Mouse (Mus musculus): ENCODE data around the gene Drc7. TPM values are rescaled to one million over a fixed set of nuclear protein-coding genes. Genes with fewer than 3 reads are reported as not detected.

Gene Drc7
- polyA plus RNA-seq, 1 experiment from 2014 or later = 0.18 TPM

DNA sequence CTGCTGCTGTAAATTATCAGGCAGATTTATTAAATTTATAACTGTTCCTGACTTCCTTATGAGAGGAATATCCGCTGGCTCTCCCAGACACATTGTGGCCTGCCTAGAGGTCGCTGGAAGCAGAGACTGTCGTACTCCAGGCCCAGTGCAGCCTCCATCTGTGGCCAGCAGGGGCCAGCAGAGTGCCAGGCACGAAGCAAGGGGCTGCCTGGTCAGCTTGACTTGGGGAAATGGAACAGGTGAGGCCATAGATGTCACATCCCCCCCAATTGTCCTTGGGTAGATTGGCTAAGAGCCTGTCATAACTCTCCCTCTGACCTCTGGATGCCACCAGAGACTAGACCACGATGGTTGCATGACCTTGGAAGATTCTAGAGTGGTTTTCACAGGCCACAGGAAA lies 44.1 kb downstream of the Drc7 start:
- Histone ChIP-seq H3K9ac (no peak overlapping the region), H3K36me3 (peaks cover 90% of the 10 kb centered on the region), H3K4me1 (replicated peaks) (no peaks in the 10 kb centered on the region), H3K4me2 (no peak overlapping the region), H3K27me3 (no peaks in the 10 kb centered on the region), H3K4me3 (no peak overlapping the region), H3K27ac (replicated peaks) (no peak overlapping the region), H3K9me3 (no peaks in the 10 kb centered on the region)
- peak; percentile 70; the same call in 1 of the 2 replicates for ATAC-seq (ENCODE audit: low read depth)
- WGBS = 15% methylated on average over 5 of the region's 5 CpGs

DNA sequence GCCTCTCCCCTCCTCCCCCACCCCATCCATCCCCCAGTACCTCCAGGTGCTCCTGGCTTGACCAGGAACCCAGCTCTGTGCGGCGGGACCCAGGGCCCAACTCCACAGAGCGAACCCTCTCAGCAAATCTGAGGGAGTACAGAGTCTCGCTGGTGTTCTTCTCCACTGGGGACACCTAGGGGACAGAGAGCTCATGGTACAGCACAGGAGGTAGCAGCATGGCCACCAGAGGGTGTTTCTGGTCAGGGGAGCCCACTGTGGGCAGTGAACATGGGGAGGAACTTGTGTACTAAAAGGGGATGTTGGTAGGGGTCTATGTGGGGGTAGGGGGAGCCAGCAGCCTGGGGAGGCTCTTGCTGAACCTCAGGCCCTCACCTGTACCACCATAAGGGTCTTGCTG lies 47.1 kb downstream of the Drc7 start:
- no peak overlapping the region for H3K4me3 ChIP-seq
- H3K9me3 ChIP-seq = no peaks in the 10 kb centered on the region
- no peaks in the 10 kb centered on the region for H3K27me3 ChIP-seq
- ATAC-seq (ENCODE audit: low read depth) = no peak
- no peak overlapping the region for H3K27ac ChIP-seq (replicated peaks)
- peaks cover 79% of the 10 kb centered on the region for H3K36me3 ChIP-seq
- no peak overlapping the region for H3K4me2 ChIP-seq
- no peaks in the 10 kb centered on the region for H3K4me1 ChIP-seq (replicated peaks)
- 82% methylated on average over 4 of the region's 4 CpGs for WGBS
- H3K9ac ChIP-seq = no peak overlapping the region

DNA sequence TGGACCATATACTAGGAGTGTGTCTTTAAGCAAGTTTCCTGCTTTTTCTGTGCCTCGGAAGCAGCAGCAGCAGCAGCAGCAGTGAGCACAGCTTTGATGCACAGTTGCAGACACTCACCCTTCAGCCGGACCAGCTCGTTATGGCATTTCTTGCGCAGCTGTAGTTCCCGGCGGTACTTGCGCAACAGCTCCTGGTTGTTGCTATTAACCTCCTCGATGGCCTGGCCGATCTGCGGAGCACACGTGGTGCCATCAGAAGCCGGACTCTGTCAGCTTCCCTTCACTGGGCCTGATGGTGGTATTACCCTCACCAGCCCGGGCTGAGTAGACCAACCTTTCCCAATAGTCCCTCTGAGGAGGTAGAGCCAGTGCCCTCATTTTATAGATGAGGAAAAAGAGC lies 52.4 kb downstream of the Drc7 start:
- Histone ChIP-seq H3K4me1 (replicated peaks) (no peaks in the 10 kb centered on the region; the same call in 1 of the 2 replicates), H3K27me3 (no peaks in the 10 kb centered on the region), H3K36me3 (peaks cover 60% of the 10 kb centered on the region), H3K4me3 (no peak overlapping the region), H3K27ac (replicated peaks) (no peak overlapping the region), H3K4me2 (no peak overlapping the region), H3K9me3 (no peaks in the 10 kb centered on the region), H3K9ac (no peak overlapping the region)
- 93% methylated on average over 13 of the region's 13 CpGs for WGBS
- ATAC-seq (ENCODE audit: low read depth) = no peak

DNA sequence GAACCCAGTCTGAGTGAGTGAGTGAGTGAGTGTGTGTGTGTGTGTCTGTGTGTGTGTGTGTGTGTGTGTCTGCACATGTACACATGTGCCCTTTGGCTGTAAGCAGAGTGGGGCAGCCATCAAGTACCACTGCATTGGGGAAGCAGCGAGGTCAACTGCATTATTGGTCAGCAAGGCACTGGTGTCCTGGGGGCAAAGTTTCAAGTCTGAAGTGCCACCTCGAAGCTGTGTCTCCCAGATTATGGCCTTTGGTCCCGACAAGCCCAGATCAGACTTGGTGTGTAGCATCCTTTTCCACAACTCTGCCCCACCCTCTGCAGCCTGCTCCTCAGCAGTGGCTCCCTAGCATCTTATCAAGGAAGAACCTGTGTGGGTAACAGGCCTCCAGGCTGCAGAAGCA lies 57.7 kb downstream of the Drc7 start:
- 91% methylated on average over 3 of the region's 3 CpGs for WGBS
- Histone ChIP-seq H3K9ac (no peak overlapping the region), H3K9me3 (no peaks in the 10 kb centered on the region), H3K36me3 (peaks cover 24% of the 10 kb centered on the region), H3K4me1 (replicated peaks) (no peaks in the 10 kb centered on the region; the same call in 1 of the 2 replicates), H3K27me3 (no peaks in the 10 kb centered on the region), H3K27ac (replicated peaks) (no peak overlapping the region), H3K4me3 (no peak overlapping the region), H3K4me2 (no peak overlapping the region)
- ATAC-seq (ENCODE audit: low read depth) = no peak

DNA sequence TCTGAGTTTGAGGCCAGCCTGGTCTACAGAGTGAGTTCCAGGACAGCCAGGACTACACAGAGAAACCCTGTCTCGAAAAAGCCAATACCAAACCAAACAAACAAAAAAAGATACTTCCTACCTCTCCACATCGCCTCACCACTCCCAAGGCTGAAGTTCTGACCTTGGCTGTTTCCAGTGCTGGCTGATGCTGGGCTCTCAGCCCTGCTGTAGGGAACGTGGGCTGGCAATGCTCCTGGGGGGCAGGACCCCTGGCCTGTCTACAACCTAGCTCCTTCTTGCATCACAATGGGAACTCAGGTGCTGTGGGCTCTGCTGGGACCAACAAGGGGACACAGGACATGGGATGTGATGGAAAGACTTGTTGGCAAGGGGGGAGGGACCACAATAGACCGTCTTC lies 58.2 kb downstream of the Drc7 start:
- no peaks in the 10 kb centered on the region for H3K9me3 ChIP-seq
- H3K36me3 ChIP-seq = peaks cover 20% of the 10 kb centered on the region
- no peak overlapping the region for H3K4me2 ChIP-seq
- H3K4me3 ChIP-seq = no peak overlapping the region
- H3K4me1 ChIP-seq (replicated peaks) = no peaks in the 10 kb centered on the region; the same call in 1 of the 2 replicates
- H3K27me3 ChIP-seq = no peaks in the 10 kb centered on the region
- WGBS = 77% methylated on average over 4 of the region's 4 CpGs
- no peak overlapping the region for H3K27ac ChIP-seq (replicated peaks)
- H3K9ac ChIP-seq = no peak overlapping the region
- 0 out of 2 replicates have a peak, but pooled peaks have one; percentile 13 for ATAC-seq (ENCODE audit: low read depth)

DNA sequence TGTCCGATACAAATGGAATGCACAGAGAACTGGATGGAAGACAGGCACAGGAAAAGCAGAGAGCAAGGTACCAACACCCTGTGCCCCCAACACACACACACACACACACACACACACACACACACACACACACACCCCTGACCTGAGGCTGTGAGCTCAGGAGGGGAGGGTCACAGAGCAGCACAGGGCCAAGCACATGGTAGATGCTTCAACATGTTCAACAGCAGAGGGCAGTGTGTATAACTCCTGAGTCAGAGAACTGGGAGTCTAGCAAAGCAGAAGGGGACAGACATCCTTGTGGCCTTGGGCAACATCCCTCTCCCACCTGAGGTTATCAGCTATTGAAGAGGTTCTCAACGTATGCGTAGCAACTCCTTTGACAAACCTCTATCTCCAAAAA lies 58.8 kb downstream of the Drc7 start:
- Histone ChIP-seq H3K4me2 (no peak overlapping the region), H3K4me1 (replicated peaks) (no peaks in the 10 kb centered on the region; the same call in 1 of the 2 replicates), H3K4me3 (no peak overlapping the region), H3K27me3 (no peaks in the 10 kb centered on the region), H3K9ac (no peak overlapping the region), H3K9me3 (no peaks in the 10 kb centered on the region), H3K27ac (replicated peaks) (no peak overlapping the region), H3K36me3 (peaks cover 13% of the 10 kb centered on the region)
- ATAC-seq (ENCODE audit: low read depth) = peak; percentile 71
- WGBS = 77% methylated on average over 3 of the region's 3 CpGs

DNA sequence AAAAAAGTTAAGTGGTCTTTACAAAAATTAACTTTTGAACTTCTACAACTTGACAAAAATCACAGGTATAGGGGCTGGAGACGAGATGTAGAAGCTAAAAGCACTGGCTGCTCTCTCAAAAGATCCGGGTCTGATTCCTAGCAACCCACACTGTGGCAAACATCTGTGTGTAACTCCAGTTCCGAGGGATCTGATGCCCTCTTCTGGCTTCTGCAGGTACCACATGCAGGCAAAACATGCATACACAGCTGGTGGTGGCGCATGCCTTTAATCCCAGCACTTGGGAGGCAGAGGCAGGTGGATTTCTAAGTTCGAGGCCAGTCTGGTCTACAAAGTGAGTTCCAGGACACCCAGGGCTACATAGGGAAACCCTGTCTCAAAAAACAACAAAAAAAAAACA lies 68.6 kb downstream of the Drc7 start:
- peaks cover 18% of the 10 kb centered on the region for H3K36me3 ChIP-seq
- no peak for ATAC-seq (ENCODE audit: low read depth)
- H3K27ac ChIP-seq (replicated peaks) = no peak overlapping the region
- no peaks in the 10 kb centered on the region for H3K27me3 ChIP-seq
- H3K4me3 ChIP-seq = no peak overlapping the region
- H3K4me1 ChIP-seq (replicated peaks) = no peaks in the 10 kb centered on the region; the same call in none of the 2 replicates
- WGBS = 88% methylated on average over 5 of the region's 5 CpGs
- H3K9ac ChIP-seq = no peak overlapping the region
- no peaks in the 10 kb centered on the region for H3K9me3 ChIP-seq
- no peak overlapping the region for H3K4me2 ChIP-seq

DNA sequence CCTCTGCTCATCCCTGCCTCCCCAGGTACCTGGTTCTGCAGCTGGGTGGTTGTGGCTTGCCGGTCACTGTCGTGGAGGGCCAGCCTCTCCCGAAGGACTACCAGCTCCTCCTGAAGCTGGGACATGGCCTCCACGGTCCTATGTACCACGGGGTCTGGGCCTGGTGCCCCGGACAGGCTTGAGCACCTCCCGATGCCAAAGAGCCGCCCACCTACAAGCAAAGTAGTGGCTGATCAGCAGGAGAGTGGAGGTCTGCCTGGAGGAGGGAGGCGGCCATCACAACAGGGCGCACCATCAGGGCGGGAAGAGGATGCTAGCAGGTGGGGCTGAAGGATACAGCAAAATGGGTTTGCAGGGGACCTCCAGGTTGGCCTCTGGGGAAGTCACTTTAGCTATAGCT lies 71.6 kb downstream of the Drc7 start:
- no peaks in the 10 kb centered on the region; the same call in none of the 2 replicates for H3K4me1 ChIP-seq (replicated peaks)
- peaks cover 15% of the 10 kb centered on the region for H3K36me3 ChIP-seq
- H3K9ac ChIP-seq = no peak overlapping the region
- 90% methylated on average over 11 of the region's 11 CpGs for WGBS
- no peaks in the 10 kb centered on the region for H3K9me3 ChIP-seq
- no peak overlapping the region for H3K4me2 ChIP-seq
- H3K4me3 ChIP-seq = no peak overlapping the region
- H3K27me3 ChIP-seq = no peaks in the 10 kb centered on the region
- ATAC-seq (ENCODE audit: low read depth) = no peak
- H3K27ac ChIP-seq (replicated peaks) = no peak overlapping the region

DNA sequence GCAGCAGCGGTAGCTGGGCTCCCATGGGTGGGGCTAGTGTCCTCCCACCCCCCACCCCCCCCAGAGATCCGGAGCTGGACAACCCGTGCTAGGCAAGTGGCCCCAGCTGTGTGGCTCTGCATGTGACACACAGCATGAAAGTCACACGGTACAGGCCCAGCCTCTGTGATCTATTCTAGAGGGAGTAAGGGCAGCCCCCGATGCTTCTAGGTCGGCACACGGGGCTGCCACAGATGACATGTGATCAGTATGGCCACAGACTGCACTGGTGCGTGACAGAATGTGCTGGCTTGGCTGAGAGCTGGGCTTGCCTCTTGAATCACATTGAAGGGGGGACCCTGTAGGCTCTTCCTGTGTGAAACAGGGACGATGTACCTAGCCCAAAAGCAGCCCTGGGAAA lies 72.8 kb downstream of the Drc7 start:
- Histone ChIP-seq H3K4me2 (no peak overlapping the region), H3K27me3 (no peaks in the 10 kb centered on the region), H3K36me3 (peaks cover 22% of the 10 kb centered on the region), H3K9ac (no peak overlapping the region), H3K4me3 (no peak overlapping the region), H3K9me3 (no peaks in the 10 kb centered on the region), H3K4me1 (replicated peaks) (no peaks in the 10 kb centered on the region; the same call in none of the 2 replicates), H3K27ac (replicated peaks) (no peak overlapping the region)
- WGBS = 62% methylated on average over 9 of the region's 9 CpGs
- 0 out of 2 replicates have a peak, but pooled peaks have one; percentile 32 for ATAC-seq (ENCODE audit: low read depth)

Other genes starting within 250 kb of the Drc7 start
- gene Ccl17, start 244.7 kb upstream of the Drc7 start, polyA plus RNA-seq (2015; fragmentation: Nextera tagmentation; extraction: Ambion mirVana) = not detected in 2 replicates
- gene Coq9, start 216.8 kb upstream of the Drc7 start, polyA plus RNA-seq (2015; fragmentation: Nextera tagmentation; extraction: Ambion mirVana) = 57.7 and 64.4 TPM in 2 replicates
- 178 and 204 TPM in 2 replicates for gene Ciapin1, start 216.7 kb upstream of the Drc7 start, polyA plus RNA-seq (2015; fragmentation: Nextera tagmentation; extraction: Ambion mirVana)
- 116 and 125 TPM in 2 replicates for gene Polr2c, start 197.7 kb upstream of the Drc7 start, polyA plus RNA-seq (2015; fragmentation: Nextera tagmentation; extraction: Ambion mirVana)
- 80.2 and 103 TPM in 2 replicates for gene Dok4, start 178.8 kb upstream of the Drc7 start, polyA plus RNA-seq (2015; fragmentation: Nextera tagmentation; extraction: Ambion mirVana)
- gene Ccdc102a, start 137.0 kb upstream of the Drc7 start, polyA plus RNA-seq (2015; fragmentation: Nextera tagmentation; extraction: Ambion mirVana) = 8.1 and 10.1 TPM in 2 replicates
- gene Adgrg5, start 131.4 kb upstream of the Drc7 start, polyA plus RNA-seq (2015; fragmentation: Nextera tagmentation; extraction: Ambion mirVana) = 0.07 and 0.48 TPM in 2 replicates
- 160 and 168 TPM in 2 replicates for gene Adgrg1, start 80.4 kb upstream of the Drc7 start, polyA plus RNA-seq (2015; fragmentation: Nextera tagmentation; extraction: Ambion mirVana)
- gene Adgrg3, start 37.4 kb upstream of the Drc7 start, polyA plus RNA-seq (2015; fragmentation: Nextera tagmentation; extraction: Ambion mirVana) = 1.4 and 1.5 TPM in 2 replicates
- 37.9 and 41.4 TPM in 2 replicates for gene Katnb1, start 26.1 kb downstream of the Drc7 start, polyA plus RNA-seq (2015; fragmentation: Nextera tagmentation; extraction: Ambion mirVana)
- 17.8 and 21.5 TPM in 2 replicates for gene Kifc3, start 147.7 kb downstream of the Drc7 start, polyA plus RNA-seq (2015; fragmentation: Nextera tagmentation; extraction: Ambion mirVana)